Mouse (Mus musculus): ENCODE measurements around the gene Fezf1. TPM values are rescaled to one million over a fixed set of nuclear protein-coding genes. Genes with fewer than 3 reads are reported as not detected.

Gene Fezf1
- polyA plus RNA-seq (2021): not detected

- no peak for TF ChIP-seq CTCF (IDR thresholded peaks at IDR 0.05)
- CTCF ChIA-PET: no interaction called here
- H3K27me3 ChIP-seq: peaks cover 71% of the 10 kb centered on the region
- DNase-seq (ENCODE audit: low read depth, low spot score) (no peak), ATAC-seq (no peak)
- POLR2A ChIA-PET: no interaction called here
- in situ Hi-C loops (cut with MboI; ENCODE audit: low pct_unique_long_range_greater_than_20kb): no loop called here
These were observed at the start of gene Fezf1 for GRCm38 (mm10) chr6:23248313-23249052. TSS of gene Fezf1 (minus strand) at chr6:23248362.

GRCm38 (mm10) chr6:23294685-23295084 lies 46.5 kb upstream of the Fezf1 start:
- POLR2A ChIA-PET: no interaction called here
- in situ Hi-C loops (cut with MboI; ENCODE audit: low pct_unique_long_range_greater_than_20kb): no loop called here

GRCm38 (mm10) chr6:23288752-23289151 lies 40.6 kb upstream of the Fezf1 start:
- no peak for TF ChIP-seq CTCF (IDR thresholded peaks at IDR 0.05)
- no peak for DNase-seq (ENCODE audit: low read depth, low spot score)
- in situ Hi-C loops (cut with MboI; ENCODE audit: low pct_unique_long_range_greater_than_20kb): no loop called here
- no peak for ATAC-seq
- ChIA-PET CTCF (no interaction called here), POLR2A (no interaction called here)
- peaks cover 11% of the 10 kb centered on the region for H3K27me3 ChIP-seq

More at GRCm38 (mm10) chr6:23294685-23295084, 46.5 kb upstream of the Fezf1 start:
- no peak for DNase-seq (ENCODE audit: low read depth, low spot score)
- peaks cover 3% of the 10 kb centered on the region for H3K27me3 ChIP-seq
- ATAC-seq: no peak
- CTCF ChIA-PET: interaction anchor here (1.1 kb wide), 1 partner anchor 21 kb away, joined by 3 read pairs; no protein-coding TSS in a partner anchor
- TF ChIP-seq CTCF (IDR thresholded peaks at IDR 0.05): no peak

GRCm38 (mm10) chr6:23281514-23281820 lies 33.3 kb upstream of the Fezf1 start:
- CTCF ChIA-PET: no interaction called here
- no peak for TF ChIP-seq CTCF (IDR thresholded peaks at IDR 0.05)
- in situ Hi-C loops (cut with MboI; ENCODE audit: low pct_unique_long_range_greater_than_20kb): no loop called here
- DNase-seq (ENCODE audit: low read depth, low spot score) (no peak), ATAC-seq (no peak)
- H3K27me3 ChIP-seq: peaks cover 3% of the 10 kb centered on the region
- POLR2A ChIA-PET: no interaction called here

- in situ Hi-C loops (cut with MboI; ENCODE audit: low pct_unique_long_range_greater_than_20kb): no loop called here
- DNase-seq (ENCODE audit: low read depth, low spot score): no peak
- POLR2A ChIA-PET: no interaction called here
- H3K27me3 ChIP-seq: peaks cover 3% of the 10 kb centered on the region
- no peak for ATAC-seq
- CTCF ChIA-PET: no interaction called here
- no peak for TF ChIP-seq CTCF (IDR thresholded peaks at IDR 0.05)
These were observed 32.8 kb upstream of the Fezf1 start for GRCm38 (mm10) chr6:23280811-23281513.

GRCm38 (mm10) chr6:23273483-23273882 lies 25.3 kb upstream of the Fezf1 start:
- DNase-seq (ENCODE audit: low read depth, low spot score): no peak
- TF ChIP-seq CTCF (IDR thresholded peaks at IDR 0.05): no peak
- POLR2A ChIA-PET: interaction anchor here (0.5 kb wide), 1 partner anchor 26 kb away, joined by 3 read pairs; no protein-coding TSS in a partner anchor
- in situ Hi-C loops (cut with MboI; ENCODE audit: low pct_unique_long_range_greater_than_20kb): no loop called here
- no peak for ATAC-seq
- CTCF ChIA-PET: interaction anchor here (1.3 kb wide), 1 partner anchor 22 kb away, joined by 3 read pairs; no protein-coding TSS in a partner anchor
- H3K27me3 ChIP-seq: peaks cover 4% of the 10 kb centered on the region

GRCm38 (mm10) chr6:23272979-23273378 lies 24.8 kb upstream of the Fezf1 start:
- TF ChIP-seq CTCF (IDR thresholded peaks at IDR 0.05): no peak
- in situ Hi-C loops (cut with MboI; ENCODE audit: low pct_unique_long_range_greater_than_20kb): no loop called here
- no peak for DNase-seq (ENCODE audit: low read depth, low spot score)
- POLR2A ChIA-PET: interaction anchor here (0.5 kb wide), 1 partner anchor 27 kb away, joined by 3 read pairs; no protein-coding TSS in a partner anchor
- no peak for ATAC-seq
- CTCF ChIA-PET: interaction anchor here (1.3 kb wide), 1 partner anchor 22 kb away, joined by 3 read pairs; no protein-coding TSS in a partner anchor
- H3K27me3 ChIP-seq: peaks cover 4% of the 10 kb centered on the region

- peaks cover 6% of the 10 kb centered on the region for H3K27me3 ChIP-seq
- DNase-seq (ENCODE audit: low read depth, low spot score) (no peak), ATAC-seq (no peak)
- in situ Hi-C loops (cut with MboI; ENCODE audit: low pct_unique_long_range_greater_than_20kb): no loop called here
- ChIA-PET CTCF (interaction anchor here (1.3 kb wide), 1 partner anchor 23 kb away, joined by 3 read pairs; no protein-coding TSS in a partner anchor), POLR2A (no interaction called here)
- no peak for TF ChIP-seq CTCF (IDR thresholded peaks at IDR 0.05)
These were observed 24.4 kb upstream of the Fezf1 start for GRCm38 (mm10) chr6:23272542-23272941.

- POLR2A ChIA-PET: no interaction called here
- CTCF ChIA-PET: no interaction called here
- ATAC-seq: no peak
- no peak for TF ChIP-seq CTCF (IDR thresholded peaks at IDR 0.05)
- in situ Hi-C loops (cut with MboI; ENCODE audit: low pct_unique_long_range_greater_than_20kb): no loop called here
- peaks cover 13% of the 10 kb centered on the region for H3K27me3 ChIP-seq
- no peak for DNase-seq (ENCODE audit: low read depth, low spot score)
These were observed 12.5 kb upstream of the Fezf1 start for GRCm38 (mm10) chr6:23260738-23261050.

GRCm38 (mm10) chr6:23260016-23260737 lies 12.0 kb upstream of the Fezf1 start:
- ChIA-PET POLR2A (no interaction called here), CTCF (no interaction called here)
- H3K27me3 ChIP-seq: peaks cover 13% of the 10 kb centered on the region
- in situ Hi-C loops (cut with MboI; ENCODE audit: low pct_unique_long_range_greater_than_20kb): no loop called here
- no peak for DNase-seq (ENCODE audit: low read depth, low spot score)
- TF ChIP-seq CTCF (IDR thresholded peaks at IDR 0.05): no peak
- no peak for ATAC-seq

- in situ Hi-C loops (cut with MboI; ENCODE audit: low pct_unique_long_range_greater_than_20kb): no loop called here
- CTCF ChIA-PET: no interaction called here
These were observed 9.8 kb upstream of the Fezf1 start for GRCm38 (mm10) chr6:23257981-23258380.

More at GRCm38 (mm10) chr6:23257981-23258380, 9.8 kb upstream of the Fezf1 start:
- POLR2A ChIA-PET: no interaction called here
- TF ChIP-seq CTCF (IDR thresholded peaks at IDR 0.05): no peak
- no peak for ATAC-seq
- no peak for DNase-seq (ENCODE audit: low read depth, low spot score)
- H3K27me3 ChIP-seq: peaks cover 31% of the 10 kb centered on the region

All from Patski (cell line).